Mouse (Mus musculus): Measurements from ENCODE around the gene Slc41a2.

GRCm38 (mm10) chr10:83337971-83338598 is 403 bp upstream of the Slc41a2 start:
- TF ChIP-seq EP300 (IDR thresholded peaks at IDR 0.05; ENCODE audit: low read depth) (no peak), CTCF (IDR thresholded peaks at IDR 0.05; ENCODE audit: low read depth) (no peak)
